Mouse (Mus musculus): ENCODE measurements around the gene Iqsec1.

Iqsec1 gene

DNA sequence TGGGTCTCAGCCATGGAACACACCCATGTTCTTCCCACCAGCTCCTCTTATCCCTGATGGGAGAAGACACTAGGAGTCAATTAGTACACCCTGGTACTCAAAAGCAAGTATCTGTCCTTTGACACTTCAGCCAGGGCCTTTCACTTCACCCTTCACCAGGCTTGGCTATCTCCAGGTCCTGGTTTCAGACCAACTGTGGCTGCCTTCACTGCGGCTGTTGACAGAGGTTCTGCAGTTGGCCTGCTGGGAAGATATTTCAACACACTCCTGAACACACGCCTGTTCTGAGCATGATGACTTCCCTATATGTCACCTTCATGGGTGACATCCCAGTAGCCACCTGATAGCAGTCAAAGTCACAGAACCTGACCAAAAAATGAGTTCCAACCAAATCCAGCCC is 234.4 kb downstream of the Iqsec1 start:
- no peak for DNase-seq (ENCODE audit: low spot score)

DNA sequence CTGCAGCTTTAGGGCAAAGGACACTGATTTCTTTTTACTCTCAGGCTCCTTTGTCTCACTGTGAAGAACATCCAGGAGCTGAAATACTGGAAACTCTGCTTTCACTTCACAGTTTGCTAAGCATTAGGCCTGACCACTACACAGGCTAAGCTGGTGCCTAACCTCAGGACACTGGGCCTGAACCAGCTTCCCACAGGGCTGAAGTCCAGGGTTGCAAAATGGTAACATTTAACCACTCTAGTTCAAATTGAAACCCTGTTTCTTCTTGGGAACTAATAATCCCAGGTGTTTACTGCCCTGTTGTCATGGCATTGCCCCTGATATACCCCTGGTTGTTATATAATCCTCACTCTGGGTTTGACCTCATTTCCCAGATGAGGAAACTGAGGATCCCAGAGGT is 234.8 kb downstream of the Iqsec1 start:
- no peak for DNase-seq (ENCODE audit: low spot score)

DNA sequence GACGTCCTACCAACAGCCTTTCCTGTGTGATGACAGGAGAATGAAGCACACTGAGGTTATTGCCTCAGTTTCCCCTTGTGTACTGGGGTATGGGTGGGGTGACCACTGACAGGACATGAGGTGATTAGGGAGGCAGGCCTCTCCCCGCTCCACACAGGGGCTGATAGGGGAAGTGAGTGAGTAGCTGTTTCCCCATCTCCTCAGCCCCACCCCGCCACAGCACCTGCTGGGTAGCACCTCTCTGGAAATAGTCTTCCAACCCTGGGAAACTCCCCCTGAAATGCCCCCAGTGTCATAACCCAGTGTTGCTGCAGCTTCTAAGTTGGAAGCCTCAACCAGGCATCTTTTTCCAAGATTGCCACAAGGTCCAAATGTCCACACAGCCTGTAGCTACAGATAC is 236.9 kb downstream of the Iqsec1 start:
- no peak for DNase-seq (ENCODE audit: low spot score)

DNA sequence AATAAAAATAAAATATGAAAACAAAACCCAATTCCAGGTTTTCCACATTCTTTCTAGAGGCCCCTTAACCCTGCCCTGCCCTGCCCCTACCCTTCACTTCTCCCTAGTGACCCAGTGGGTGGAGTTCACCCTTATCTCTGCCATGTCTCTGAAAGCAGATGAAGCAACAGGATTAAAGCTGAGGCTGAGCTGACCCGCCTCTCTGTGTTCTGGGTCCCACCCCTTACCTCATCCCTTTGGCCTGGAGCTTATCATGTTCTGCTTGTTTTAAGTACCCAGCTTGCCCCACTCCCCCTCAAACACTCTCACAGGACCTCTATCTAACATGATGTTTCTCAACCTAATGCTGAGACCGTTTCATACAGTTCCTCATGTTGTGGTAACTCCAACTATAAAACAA is 238.4 kb downstream of the Iqsec1 start:
- DNase-seq (ENCODE audit: low spot score): no peak

DNA sequence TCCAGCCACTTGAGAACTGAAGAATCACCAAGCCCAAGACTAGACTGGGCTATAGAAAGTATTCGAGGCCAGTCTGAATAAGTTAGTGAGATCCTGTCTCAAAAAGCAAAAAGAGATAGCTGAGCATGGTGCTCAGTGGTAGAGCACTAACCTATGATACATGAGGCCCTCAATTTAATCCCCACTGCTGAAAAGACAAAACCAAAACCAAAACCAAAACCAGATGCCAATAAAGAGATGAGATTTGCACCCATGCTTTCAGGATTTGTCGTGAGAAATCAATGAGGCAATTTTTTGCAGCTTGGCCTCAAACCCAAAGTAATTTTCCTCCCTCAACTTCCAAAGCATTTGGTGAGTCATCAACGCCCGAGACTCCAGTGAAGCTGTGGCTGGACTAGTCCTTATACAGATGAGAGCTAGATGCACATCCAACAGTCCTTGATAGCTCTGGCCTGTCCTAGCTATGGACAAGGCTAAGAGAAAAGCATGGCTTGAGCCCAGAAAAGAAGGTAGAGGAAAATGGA is 239.0 kb downstream of the Iqsec1 start:
- no peak for DNase-seq (ENCODE audit: low spot score)

DNA sequence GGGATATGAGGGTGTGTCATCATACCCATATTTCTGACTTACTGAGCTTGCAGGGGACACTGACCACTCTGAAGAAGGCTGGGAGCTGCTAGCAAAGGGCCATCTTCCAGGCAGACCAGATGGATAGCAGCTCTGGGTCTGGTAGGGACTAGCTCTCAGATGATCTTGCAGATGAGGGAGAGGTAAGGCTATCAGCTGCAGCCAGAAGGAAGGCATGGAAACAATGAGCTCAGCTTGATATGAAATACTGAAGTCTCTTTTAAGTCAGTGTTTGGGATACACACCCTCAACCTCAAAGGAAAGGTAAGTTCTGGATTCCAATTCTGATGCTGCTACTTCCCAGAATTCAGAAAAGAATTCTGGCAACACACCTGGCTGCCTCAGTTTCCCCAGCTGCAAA is 239.5 kb downstream of the Iqsec1 start:
- no peak for DNase-seq (ENCODE audit: low spot score)

DNA sequence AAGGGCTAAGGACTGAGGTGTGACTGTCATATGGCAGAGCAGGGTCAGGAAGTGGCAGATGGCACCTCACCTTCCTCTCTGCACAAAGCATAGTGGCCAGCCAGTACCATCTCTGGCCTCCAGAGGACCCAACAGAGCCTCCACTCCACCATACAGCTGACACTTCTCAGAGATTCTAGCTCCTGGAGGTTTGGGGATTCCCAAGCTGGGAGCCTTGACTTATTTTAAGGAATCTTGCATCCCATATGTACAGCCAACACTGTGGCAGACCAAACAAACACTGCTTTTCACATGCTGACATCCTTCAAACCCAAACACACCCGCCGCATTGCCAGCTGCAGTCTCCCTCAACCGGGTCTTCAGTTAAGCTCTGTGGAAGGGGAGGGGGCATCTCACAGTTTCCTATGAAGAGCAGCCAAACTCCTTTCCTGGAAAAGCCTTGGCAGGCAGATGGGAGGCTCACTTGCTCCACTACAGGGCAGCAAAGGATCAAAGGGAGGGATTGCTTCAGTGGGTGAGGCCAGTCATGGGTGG is 242.1 kb downstream of the Iqsec1 start:
- DNase-seq (ENCODE audit: low spot score): no peak

DNA sequence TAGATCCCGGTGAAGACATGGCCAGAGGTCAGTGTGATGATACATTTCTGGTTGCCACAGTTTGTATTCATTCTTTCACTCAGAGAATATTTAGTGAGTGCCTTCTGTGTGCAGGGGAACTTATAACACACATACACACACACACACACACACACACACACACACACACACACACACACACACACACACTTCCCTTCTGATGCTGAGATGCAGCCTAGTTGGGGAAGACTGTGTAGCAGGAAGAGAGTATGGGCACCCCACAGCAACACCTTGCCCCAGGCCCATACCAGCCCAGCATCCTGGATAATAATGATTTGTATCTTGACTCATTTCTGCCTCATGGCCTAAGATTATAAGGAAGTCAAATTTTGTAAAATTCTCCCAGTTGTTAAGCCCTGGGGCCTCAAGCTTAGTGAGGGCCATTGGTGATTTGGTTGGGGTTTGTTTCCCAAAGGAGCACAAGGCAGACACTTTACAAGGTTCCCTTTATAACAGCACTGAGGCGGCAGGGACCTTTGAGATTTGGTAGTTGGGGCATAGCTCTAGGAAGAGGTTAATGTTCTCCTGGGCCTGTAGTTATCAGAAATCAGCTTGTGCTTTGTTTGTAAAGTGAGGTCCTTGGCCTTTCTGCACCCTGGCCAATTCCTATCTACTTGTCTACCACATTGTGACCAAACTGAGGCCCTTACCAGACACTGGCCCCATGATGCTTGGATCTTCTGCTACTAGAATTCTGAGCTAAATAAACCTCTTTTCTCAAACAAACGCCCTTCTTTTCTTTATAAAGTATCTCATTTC is 242.9 kb downstream of the Iqsec1 start:
- no peak for DNase-seq (ENCODE audit: low spot score)

DNA sequence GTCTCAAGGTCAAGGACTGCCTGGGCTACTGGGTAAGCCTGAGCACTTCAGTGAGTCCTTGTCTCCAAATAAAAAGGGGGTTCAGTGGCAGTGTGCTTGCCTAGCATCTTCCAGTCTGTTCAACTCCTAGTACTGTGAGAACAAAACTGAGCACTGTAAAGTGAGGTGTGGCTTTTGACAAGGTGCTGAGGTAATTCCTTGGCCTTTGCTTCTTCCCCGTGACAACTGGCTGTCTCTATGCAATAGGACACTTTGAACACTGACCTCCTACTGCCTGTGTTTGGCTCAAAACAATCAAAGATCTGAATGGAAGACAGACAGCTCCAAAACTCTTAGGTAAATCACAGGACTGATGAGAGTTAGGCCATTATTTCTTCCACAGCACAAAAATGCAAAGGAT is 246.0 kb downstream of the Iqsec1 start:
- no peak for DNase-seq (ENCODE audit: low spot score)

DNA sequence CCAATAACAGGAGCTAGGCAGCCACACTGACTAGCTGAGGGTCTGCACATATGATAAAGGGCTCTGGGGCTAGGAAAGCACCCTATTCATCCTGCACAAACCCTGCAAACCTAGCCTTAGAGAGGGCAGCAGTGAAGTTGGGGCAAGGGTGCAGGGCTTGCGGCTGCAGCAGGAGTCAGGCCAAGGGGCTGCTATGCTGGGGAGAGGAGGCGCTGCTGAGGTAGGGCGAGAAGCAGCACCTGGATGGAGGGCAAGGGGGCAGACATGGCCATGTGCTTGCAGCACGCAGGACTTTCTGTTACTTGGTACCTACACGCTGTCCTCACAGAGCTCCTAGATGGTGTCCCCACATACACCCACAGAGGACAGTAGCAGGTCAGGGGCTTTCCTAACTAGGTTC is 246.8 kb downstream of the Iqsec1 start:
- DNase-seq (ENCODE audit: low spot score): no peak

DNA sequence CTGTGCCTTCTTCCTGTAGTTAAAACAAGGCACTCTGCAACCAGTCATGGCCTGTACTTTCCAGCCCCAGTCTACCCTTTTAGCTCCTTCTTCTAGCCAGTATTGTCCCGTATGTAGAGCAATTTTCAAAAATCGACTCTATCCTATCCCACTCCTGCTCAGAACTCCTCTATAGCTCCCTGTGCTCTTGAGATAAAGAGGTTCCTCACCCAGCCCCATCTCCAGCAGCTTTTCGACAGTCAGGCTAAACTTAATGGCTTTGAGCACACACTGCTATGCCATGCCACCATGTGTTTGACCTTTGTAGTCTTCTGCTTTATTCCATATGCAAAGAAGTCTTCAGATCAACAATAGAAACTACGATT is 247.4 kb downstream of the Iqsec1 start:
- DNase-seq (ENCODE audit: low spot score): no peak

DNA sequence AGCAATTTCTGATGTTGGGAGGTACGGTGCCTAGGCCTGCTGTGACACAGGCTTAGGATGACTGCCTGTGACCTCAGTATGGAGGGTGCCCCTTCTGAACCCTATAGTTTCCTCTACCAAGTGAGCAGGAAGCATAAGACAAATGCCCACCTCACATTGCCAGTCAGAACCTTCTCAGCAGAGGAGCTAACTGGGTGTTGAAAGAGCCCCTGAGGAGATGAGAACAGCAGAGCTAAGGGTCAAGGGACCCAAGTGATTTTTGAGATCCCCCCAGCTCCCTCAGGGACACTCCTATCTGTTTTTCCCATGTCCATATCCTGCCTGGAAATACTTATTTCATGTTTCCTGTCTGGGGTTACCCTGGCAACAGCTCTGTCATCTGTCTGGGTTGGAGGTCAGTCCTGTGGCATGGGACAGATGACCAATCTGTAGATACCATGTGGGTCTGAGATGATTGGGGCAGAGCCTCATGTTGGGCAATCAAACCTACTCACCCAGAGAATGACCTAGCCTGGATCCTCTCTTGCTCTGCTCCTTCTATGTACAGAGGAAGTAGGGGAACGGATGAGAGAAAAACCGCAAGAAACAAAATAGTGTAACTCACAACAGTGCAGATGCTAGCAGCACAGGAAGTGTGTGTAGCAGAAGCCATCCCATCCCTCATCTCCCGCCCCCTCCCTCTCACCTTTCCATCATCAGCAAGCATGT is 248.0 kb downstream of the Iqsec1 start:
- DNase-seq (ENCODE audit: low spot score): no peak

DNA sequence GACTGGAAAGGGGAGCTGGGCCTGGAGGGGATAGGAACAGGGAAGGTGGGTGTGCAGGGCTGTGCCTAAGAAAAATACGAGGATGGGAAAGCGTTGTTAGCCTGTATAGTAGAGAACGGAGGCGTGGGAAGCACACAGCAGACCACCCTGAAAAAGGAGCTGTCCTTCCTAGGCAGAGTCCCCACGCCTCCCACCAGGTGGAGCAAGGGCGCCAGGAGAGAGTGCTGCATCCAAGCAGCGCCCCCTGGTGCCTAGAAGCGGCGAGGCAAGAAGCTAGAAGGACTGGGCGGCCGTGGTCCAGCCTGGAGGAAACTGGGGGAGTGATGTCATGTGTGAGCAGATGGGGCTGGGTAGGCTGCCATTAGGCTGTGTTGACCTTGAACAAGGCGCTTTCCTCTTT is 251.1 kb downstream of the Iqsec1 start:
- DNase-seq (ENCODE audit: low spot score): peak; percentile 84

DNA sequence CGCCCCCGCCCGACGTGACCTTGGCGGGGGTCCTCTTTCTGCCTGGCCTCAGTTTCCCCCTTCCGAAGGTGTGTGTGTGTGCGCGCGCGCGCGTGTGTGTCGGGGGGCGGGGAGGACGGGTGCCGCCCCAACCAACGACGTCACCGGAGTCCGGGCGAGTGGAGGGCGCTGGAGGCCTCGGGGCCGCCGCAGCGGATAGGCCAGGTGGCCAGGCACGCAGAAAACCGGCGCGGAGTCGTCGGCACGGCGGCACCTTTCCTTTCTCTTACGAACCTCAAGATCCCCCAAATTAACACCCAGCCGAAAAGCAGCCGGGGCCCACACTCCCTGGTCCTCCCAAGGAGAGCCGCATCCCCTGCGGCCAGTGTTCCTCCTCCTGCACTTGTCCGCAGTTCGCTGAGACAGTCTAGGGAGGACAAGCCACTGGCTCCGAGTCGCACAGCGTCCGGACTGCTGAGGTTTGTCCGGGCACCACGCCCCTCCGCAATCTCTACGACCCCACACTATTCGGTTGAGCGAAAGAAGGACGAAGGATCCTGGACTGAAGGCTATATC is 251.7 kb downstream of the Iqsec1 start:
- DNase-seq (ENCODE audit: low spot score): no peak

DNA sequence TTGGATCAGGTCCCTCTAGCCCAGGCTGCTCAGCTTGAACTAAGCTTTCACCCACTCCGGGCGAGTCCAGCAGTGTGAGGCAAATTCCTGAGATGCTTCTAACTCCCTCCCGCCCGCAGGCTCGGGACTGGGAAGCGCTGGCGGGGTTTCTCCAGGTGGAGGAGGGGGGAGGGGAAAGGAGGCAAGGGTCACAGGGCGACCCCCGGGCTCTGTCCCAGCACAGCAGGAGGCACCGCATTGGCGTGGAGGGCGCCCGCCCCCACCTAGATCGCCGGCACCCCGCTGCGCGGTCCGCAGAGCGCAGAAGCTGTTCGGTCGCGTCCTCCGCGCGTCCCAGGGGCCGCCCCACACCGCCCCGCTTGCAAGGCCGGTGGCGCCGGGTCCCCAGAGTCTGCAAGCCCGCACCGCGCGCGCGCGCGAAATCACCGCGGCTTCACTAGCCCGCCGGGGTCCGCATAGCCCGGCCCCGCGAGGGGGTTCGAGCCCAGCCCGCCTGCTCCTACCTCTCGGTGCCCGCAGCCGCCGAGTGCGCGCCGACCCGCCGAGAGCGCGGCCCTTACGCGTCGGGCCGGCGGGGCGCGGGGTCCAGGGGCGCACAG is 252.3 kb downstream of the Iqsec1 start:
- peak; percentile 22 for DNase-seq (ENCODE audit: low spot score)

DNA sequence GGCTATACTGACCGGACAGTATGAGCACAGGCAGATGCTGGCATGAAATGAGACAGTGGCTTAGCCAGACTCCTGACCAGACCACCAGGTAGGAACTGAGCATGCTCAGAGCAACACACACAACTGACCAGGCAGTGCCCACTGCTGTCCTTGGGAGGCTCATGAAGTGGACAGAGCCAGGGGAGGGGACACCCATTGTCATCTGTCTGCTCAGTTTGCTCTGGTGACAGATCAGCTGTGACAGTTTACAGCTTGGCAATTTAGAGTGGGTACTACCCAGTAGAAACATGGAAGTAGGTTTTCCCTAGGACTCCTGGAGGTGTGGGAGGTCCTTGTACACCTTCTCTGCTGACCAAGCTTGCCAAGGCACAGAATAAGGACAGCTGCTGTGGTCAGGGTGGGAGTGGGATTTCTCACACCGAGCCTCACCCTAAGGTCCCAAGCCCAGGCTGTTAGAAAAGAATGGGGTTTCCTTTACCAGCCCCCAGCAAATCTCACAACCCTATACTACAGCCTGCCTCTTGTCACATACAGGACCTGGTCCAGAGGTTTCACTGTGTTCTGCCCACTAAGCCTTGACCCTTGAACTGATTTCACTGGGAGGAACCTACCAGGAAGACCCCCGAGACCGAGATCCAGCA is 253.0 kb downstream of the Iqsec1 start:
- no peak for DNase-seq (ENCODE audit: low spot score)

DNA sequence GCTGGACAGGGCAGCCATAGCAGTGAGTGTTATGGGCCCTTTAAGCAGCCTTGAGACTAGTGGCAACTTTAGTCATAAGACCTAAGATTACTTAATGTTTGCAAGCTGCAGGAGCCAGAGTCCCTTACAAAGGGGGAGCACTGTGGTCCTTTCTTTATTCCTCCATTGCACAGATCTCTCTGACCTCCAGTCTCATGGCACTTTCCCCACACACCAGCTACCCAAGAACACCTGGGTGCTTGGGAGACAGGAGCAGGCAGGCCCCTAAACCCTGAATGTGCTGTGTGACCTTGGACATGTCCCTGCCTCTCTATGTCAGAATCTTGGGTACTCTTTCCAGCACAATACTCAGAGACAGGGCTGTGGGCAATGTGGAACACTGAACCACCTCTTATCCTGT is 253.7 kb downstream of the Iqsec1 start:
- no peak for DNase-seq (ENCODE audit: low spot score)

DNA sequence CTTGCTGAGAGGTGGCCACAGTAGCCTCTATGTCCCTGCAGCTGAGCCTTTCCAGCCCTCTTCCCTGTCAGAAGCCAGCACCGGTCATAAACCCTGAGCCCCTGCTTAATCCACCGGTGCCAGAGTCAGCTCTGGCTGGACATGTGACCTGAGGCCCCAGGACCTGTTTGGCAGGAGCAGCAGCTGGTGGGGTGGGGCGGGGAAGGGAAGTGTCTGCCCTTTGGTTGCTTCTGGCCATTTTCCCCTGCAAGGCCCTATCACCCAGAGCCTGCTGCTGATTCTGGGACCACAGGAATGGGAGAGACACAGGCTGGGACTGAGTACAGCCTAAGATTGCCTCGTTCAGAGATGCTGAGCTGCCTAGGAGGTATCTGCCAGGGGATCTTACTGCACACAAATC is 257.2 kb downstream of the Iqsec1 start:
- DNase-seq (ENCODE audit: low spot score): no peak

DNA sequence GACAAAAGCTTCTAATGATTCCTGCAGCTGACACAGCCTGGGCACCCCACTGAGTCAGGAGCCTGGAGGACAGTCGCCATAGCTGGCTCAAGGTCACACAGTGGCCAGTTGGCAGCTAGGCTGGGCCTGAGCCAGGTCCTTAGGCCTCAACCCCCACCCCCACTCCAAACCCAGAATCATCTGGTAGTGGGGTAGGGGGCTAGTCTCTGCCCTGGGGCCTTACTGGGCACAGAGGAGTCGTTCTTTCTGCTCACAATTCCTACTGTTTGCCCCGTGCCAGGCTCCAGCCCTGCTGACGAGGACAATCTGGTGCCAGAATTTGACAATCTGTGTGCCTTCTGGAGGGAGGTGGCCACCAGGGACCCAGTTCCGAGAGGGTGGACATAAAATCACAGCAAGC is 258.7 kb downstream of the Iqsec1 start:
- no peak for DNase-seq (ENCODE audit: low spot score)

DNA sequence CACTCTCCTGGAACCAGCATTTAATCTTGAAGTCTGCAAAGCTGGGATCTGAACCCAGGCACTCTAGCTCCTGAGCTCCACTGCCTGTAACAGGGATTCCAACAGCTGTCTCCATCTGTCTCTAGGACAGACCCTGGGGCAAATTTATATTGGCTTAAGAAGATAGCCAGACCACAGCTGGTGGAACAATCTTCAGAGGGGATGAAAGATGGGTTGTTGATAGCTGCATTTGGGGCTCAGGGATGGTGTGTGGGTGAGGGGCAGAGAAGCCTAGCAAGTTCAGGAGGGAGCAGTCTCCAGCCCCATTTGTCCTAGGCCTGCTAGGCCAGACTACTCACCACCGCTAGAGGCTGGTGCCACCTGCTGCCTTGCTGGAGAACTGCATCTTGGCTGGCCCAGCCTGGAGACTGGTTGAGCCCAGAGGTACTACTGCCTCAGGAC is 260.0 kb downstream of the Iqsec1 start:
- peak; percentile 65 for DNase-seq (ENCODE audit: low spot score)

DNA sequence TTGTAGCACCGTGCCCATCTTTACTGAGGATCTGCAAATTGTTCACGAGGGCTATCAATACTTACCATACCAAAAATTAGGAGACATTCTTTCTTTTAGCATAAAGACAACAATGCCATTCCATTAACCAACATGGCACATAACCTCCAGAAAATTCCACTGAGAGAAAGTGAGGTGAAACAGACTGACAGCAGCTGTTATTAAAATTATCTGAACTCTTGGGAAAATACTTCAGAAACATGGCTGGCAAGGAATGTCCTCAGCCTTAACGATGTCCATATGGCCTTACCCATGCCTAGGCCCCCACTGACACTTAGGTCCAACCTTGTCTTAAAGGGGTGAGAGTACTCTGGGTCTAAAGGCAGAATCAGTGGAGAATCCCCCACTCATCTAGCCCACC is 260.7 kb downstream of the Iqsec1 start:
- no peak for DNase-seq (ENCODE audit: low spot score)

DNA sequence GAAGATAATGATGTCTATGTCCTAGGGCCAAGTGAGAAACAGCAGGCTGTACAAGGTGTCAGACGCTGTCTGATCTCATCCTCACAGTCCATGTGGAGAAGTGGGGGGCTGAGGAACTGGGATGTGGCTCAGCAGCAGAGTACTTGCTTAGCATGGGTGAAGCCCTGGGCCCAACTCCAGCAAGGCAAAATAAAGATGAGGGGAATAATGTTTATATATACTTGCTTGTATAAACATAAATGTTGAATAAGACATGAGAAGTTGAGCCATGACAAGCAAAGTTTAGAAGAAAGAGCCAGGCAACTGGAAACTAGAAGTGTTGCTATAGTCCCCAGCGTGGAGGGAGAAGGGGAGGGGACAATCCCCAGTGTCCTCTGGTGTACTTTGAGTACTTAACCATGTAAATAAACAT is 261.8 kb downstream of the Iqsec1 start:
- DNase-seq (ENCODE audit: low spot score): no peak

Data from urinary bladder, postnatal 10 days (tissue).